Mouse (Mus musculus): Measurements from ENCODE around the gene Plppr3.

Gene Plppr3

GRCm38 (mm10) chr10:79817111-79817510 lies 57.3 kb downstream of the Plppr3 start:
- DNase-seq (ENCODE audit: low spot score), result no peak

GRCm38 (mm10) chr10:79815671-79816494 lies 58.6 kb downstream of the Plppr3 start:
- DNase-seq (ENCODE audit: low spot score), result peak; percentile 62

GRCm38 (mm10) chr10:79814271-79814842 lies 60.1 kb downstream of the Plppr3 start:
- no peak for DNase-seq (ENCODE audit: low spot score)

GRCm38 (mm10) chr10:79811736-79812637 lies 62.4 kb downstream of the Plppr3 start:
- peak; percentile 70 for DNase-seq (ENCODE audit: low spot score)
